Mouse (Mus musculus) right cerebral cortex, adult 2 months (tissue): ENCODE results near the gene Ankrd52.
A peak's percentile ranks its signal among the peaks of the same experiment; 100 is the strongest.

Source experiments
- DNase-seq, 2 experiments: peaks; one replicate each; pipeline ENCODE4 v3.0.0; 2021 to 2022; ENCODE audit warnings: low spot score in 2 of 2

Gene Ankrd52

DNA sequence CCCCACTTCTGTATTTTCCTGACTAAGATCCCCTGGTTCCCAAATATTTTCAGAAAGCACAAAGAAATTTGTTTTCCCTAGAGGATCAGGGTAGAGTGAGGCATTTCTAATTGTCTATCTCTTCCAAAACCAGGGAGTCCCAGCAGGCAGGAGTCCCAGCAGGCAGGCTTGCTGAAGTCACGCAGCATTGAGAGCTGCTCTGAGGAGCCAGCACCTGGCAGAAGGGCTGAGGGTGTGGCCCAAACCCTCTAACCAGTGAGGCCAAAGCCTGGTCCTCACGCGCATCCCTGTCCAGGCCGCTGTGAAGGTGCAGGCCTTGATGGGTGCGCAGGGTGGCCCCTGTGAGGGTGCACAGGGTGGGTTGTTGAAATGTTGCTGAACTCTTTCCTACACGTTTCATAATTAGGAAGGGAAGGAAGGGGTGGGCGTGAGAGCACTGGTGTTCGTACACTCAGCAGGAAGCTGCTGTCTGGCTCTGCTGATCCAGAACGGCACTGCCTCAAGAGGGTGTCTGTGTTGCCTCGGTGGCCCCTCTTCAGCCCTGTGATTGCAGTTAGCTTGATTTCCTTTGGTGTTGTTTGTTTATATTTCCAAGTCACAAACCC, 61.9 kb downstream of the Ankrd52 start:
- DNase-seq, result no peak

DNA sequence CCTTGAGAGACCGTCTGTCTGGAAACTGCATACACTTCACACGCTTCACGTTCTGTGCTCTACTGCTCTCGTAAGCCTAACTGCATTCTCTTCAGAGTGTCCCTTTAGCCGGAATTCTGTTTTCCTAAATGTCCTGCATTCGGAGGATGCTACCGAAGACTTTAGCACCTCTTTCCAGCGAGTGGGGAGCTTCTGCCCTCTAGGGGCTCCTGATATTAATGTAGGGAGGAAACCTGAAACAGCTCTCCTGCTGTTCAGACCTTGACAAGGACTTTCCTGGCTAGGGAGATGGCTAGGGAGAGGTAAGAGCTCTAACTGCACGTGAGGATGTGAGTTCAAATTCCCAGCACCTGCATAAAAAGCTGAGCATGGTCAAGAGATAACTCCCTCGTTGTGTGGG, 63.5 kb downstream of the Ankrd52 start:
- DNase-seq, result no peak

DNA sequence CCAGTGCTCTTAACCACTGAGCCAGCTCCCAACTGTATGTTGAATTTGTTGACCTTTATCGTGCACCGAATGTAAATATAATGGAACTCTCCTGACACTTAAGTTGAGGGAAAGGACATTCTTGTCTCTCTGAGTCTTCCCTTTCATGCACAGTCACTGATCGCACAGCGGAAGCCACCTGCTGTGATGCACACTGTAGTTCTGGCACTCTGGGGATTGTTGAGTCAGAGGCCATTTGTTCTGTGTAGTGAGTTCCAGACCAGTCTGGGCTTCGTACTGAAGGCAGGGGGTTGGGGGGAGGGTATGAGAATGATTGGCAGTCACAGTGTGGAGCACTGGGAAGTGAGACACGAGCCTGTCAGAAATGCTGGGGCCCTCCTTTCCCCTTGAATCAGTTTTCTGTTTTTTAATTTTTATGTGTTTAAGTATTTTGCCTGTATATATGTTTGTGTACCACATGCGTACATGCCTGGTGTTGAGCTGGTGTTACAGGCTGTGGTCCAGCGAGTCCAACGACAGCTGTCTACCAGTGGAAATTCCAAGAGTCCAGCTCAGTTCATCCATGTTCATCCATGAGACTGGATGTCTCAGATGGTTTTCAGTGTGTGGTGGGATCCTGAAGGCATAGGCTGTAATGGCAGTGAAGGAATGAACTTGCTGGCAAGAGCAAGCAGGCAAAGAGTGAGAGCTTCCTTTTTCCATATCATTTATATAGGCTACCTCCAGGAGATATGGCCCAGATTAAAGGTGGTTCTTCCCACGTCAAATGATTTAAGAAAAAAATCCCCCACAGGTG, 64.6 kb downstream of the Ankrd52 start:
- no peak for DNase-seq

DNA sequence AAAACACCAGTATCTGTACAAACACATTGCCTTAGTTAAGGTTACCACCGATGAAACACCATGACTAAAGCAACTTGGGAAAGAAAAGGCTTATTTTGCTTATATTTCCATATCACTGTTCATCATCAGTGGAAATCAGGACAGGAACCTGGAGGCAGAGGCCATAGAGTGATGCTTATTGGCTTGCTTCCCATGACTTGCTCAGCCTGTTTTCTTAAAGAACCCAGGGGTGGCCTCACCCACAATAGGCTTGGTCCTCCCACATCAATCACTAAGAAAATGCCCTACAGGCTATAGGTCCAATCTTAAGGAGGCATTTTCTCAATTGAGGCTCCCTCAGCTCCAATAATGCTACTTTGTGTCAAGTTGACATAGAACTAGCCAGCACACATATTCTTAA, 65.8 kb downstream of the Ankrd52 start:
- no peak for DNase-seq

- DNase-seq, result no peak
Measured at GRCm38 (mm10) chr10:128444354-128444753, 67.4 kb downstream of the Ankrd52 start.

DNA sequence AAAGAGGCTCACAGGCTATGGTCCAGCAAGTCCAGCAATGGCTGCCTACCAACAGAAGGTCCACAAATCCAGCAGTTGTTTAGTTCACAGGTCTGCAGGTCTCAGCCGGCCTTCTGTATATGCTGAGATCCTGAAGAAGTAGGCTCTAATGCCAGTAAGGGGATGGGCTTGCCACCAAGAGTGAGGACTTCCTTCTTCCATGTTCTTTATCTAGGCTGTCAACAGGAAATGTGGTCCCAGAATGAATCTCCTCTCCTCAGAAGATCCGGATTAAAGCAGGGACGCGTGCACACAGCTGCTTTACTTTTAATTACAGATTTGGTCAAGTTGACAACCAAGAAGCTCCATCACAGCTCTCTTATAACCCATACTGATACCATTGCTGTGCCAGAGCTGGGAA, 68.5 kb downstream of the Ankrd52 start:
- DNase-seq, result no peak

- DNase-seq, result no peak
Measured at GRCm38 (mm10) chr10:128451014-128451413, 74.1 kb downstream of the Ankrd52 start.

DNA sequence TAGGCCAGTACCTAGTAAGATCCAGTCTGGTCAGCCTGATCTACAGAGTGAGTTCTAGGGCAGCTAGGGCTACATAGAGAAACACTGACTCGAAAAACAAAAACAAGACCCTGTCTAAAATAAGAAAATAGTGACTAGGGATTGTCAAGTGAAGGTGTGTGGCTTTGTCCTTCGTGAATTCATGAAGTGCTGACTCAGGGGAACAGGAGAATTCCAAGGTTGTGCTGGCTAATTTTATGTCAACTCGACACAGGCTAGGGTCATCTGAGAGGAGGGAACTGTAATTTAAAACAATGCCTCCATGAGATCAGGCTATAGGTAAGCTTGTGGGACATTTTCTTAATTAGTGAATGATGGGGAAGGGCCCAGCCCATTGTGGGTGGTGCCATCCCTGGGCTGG, 77.6 kb downstream of the Ankrd52 start:
- DNase-seq, result no peak

- peak; percentile 58 to 70 for DNase-seq
Measured at GRCm38 (mm10) chr10:128455280-128455679, 78.4 kb downstream of the Ankrd52 start.

DNA sequence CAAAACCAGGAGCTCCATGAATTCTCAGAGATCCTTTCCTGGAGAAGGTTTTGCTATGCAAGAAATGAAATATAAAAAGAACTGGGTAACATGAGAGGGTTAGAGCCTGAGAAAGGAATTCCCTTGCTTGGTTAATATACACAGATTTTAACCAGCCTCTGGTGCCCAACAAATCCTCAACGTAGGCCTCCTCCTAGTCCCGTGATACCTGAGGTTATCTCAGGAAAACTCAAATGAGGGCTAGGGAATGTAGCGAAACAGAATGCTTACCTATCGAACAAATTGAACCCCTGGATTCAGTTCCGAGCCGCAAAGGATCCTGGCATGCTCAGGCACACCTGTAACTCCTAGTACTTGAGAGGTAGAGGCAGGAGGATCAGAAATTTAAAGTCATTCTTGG, 80.8 kb downstream of the Ankrd52 start:
- DNase-seq, result no peak
